Mouse (Mus musculus) liver, embryonic 12.5 days (tissue): Measurements from ENCODE around the gene Aff2. TPM values are rescaled to one million over a fixed set of nuclear protein-coding genes. Genes with fewer than 3 reads are reported as not detected.

Source experiments
- ATAC-seq: fragments of 200-750 bp; cut with Nextera tagmentation; 2 replicates; pipeline ENCODE4 v1.8.0; 2017; ENCODE audit warnings: moderate number of reproducible peaks, mild to moderate bottlenecking, moderate library complexity
- H3K27ac ChIP-seq: fragments of 300-500 bp; sonication (generic); 2 replicates; pipeline ENCODE4 v1.5.1; 2016; ENCODE audit warnings: mild to moderate bottlenecking
- H3K27me3 ChIP-seq: fragments of 300-500 bp; sonication (generic); replicated peaks from 2 replicates; pipeline ENCODE4 v1.6.1; 2016; ENCODE audit warnings: mild to moderate bottlenecking, moderate library complexity
- H3K36me3 ChIP-seq: fragments of 300-500 bp; sonication (generic); 2 replicates; pipeline ENCODE4 v1.6.1; 2016; ENCODE audit warnings: mild to moderate bottlenecking, moderate library complexity
- H3K4me1 ChIP-seq: fragments of 300-500 bp; sonication (generic); 2 replicates; pipeline ENCODE4 v1.6.1; 2016
- H3K4me2 ChIP-seq: fragments of 300-500 bp; sonication (generic); 2 replicates; pipeline ENCODE4 v1.6.1; 2016; ENCODE audit warnings: mild to moderate bottlenecking, moderate library complexity
- H3K4me3 ChIP-seq: fragments of 300-500 bp; sonication (generic); 2 replicates; pipeline ENCODE4 v1.5.1; 2016; ENCODE audit warnings: mild to moderate bottlenecking, moderate library complexity
- H3K9ac ChIP-seq: fragments of 300-500 bp; sonication (generic); 2 replicates; pipeline ENCODE4 v1.6.1; 2016; ENCODE audit warnings: mild to moderate bottlenecking, moderate library complexity
- H3K9me3 ChIP-seq: fragments of 300-500 bp; sonication (generic); replicated peaks from 2 replicates; pipeline ENCODE4 v1.6.1; 2016; ENCODE audit warnings: mild to moderate bottlenecking, moderate library complexity
- WGBS: fragments of 180-500 bp; shearing (Covaris S2); methylation state at CpG from one replicate; pipeline ENCODE4 v1.1.7; 2016; ENCODE audit not compliant: insufficient replicate concordance; 5-methylcytosine and 5-hydroxymethylcytosine counted together
- polyA plus RNA-seq: library from polyadenylated mRNA; unstranded; fragments of >200 nt; fragmentation: Nextera tagmentation; extraction: Ambion mirVana; gene quantifications from 2 replicates; pipeline ENCODE4 v1.2.1, GENCODE M21; 2016

Aff2 gene
- polyA plus RNA-seq, 1 experiment from 2014 or later, result 2.3 TPM

- Histone ChIP-seq H3K4me2 (no peak overlapping the region), H3K27me3 (no peaks in the 10 kb centered on the region), H3K36me3 (no peaks in the 10 kb centered on the region), H3K9ac (no peak overlapping the region), H3K4me1 (no peaks in the 10 kb centered on the region), H3K27ac (no peak overlapping the region), H3K4me3 (no peak overlapping the region), H3K9me3 (no peaks in the 10 kb centered on the region)
- ATAC-seq, result no peak
- WGBS, result 62% methylated on average over 3 of the region's 3 CpGs
Observed at GRCm38 (mm10) chrX:69502061-69502460, 142.0 kb downstream of the Aff2 start.

DNA sequence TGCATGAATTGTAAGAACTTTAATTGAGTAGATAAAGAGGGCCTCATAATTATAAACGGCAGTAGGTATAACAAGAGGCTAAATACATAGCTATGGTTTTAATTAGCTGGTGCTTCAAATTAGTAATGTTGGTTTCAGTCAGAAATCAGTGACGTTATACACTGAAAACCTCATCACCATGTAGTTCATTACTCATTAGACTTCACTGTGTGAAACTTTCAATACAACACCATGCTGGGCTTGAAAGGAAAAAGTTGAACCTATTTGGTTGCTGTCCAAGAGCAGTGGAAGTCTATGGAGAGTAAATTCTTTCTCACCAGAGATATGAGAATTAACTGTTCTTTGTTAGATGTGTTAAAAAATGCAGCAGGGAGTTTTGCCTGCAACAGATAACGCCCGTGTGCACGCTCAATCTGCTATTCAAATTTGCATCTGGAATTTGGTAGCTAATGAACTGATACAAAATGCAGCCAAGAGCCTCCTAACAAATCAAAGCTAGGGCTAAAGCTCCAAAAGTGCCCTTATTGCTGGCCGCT lies 158.0 kb downstream of the Aff2 start:
- 66% methylated on average over 6 of the region's 6 CpGs for WGBS

DNA sequence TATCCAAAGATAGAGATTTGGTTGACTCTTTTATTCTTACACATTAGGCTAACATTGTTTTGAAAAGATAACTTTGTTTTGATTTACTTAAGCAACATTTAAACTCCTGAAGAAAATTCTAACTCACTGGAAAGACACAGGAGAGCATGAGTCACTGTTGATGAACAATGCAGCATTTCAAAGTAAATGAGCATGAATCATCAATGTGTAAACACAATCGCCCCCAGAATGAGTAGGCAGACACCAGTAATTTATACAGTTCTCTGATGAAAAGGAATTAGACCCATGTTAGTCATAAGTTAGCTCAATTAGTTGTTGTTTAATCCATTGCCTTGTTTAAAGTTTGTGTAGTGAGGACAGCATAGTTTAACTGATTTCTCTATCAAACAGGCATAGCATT lies 180.7 kb downstream of the Aff2 start:
- Histone ChIP-seq H3K27me3 (no peaks in the 10 kb centered on the region), H3K36me3 (no peaks in the 10 kb centered on the region), H3K9ac (no peak overlapping the region), H3K4me3 (no peak overlapping the region), H3K9me3 (no peaks in the 10 kb centered on the region), H3K27ac (no peak overlapping the region), H3K4me1 (no peaks in the 10 kb centered on the region), H3K4me2 (no peak overlapping the region)
- no peak for ATAC-seq
- WGBS, result 53% methylated on average over 1 of the region's 1 CpGs

More for the DNA sequence above, 158.0 kb downstream of the Aff2 start:
- no peaks in the 10 kb centered on the region for H3K36me3 ChIP-seq
- no peak overlapping the region for H3K9ac ChIP-seq
- ATAC-seq, result no peak
- no peaks in the 10 kb centered on the region for H3K4me1 ChIP-seq
- no peak overlapping the region for H3K27ac ChIP-seq
- H3K4me2 ChIP-seq, result no peak overlapping the region
- H3K27me3 ChIP-seq, result no peaks in the 10 kb centered on the region
- no peak overlapping the region for H3K4me3 ChIP-seq
- H3K9me3 ChIP-seq, result no peaks in the 10 kb centered on the region

GRCm38 (mm10) chrX:69579903-69580459 lies 219.9 kb downstream of the Aff2 start:
- ATAC-seq, result no peak
- no peaks in the 10 kb centered on the region for H3K4me1 ChIP-seq
- no peak overlapping the region for H3K4me2 ChIP-seq
- no peaks in the 10 kb centered on the region for H3K9me3 ChIP-seq
- no peaks in the 10 kb centered on the region for H3K27me3 ChIP-seq
- H3K36me3 ChIP-seq, result no peaks in the 10 kb centered on the region
- no peak overlapping the region for H3K27ac ChIP-seq
- no peak overlapping the region for H3K9ac ChIP-seq
- H3K4me3 ChIP-seq, result no peak overlapping the region
- 65% methylated on average over 2 of the region's 2 CpGs for WGBS

DNA sequence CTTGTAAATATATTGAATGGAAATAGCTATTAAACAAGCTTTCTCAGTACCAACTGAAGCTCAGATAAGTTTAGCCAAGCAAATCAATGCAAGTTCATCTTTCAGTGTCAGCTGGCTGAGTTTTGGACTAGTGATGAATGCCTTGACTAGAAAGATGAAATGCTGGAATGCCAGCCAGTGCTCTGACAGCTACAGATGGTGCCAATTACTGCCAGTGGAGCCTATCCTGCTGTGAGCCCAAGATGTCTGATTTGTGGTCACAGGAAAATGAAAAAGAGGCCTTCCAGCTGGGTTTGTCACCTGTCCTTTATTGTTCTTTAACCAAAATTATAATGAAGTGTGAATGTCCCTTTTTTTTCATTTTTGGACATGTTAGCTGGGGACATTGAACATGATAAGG lies 248.7 kb downstream of the Aff2 start:
- Histone ChIP-seq H3K36me3 (no peaks in the 10 kb centered on the region), H3K4me3 (no peak overlapping the region), H3K27ac (no peak overlapping the region), H3K27me3 (no peaks in the 10 kb centered on the region), H3K9ac (no peak overlapping the region), H3K9me3 (no peaks in the 10 kb centered on the region), H3K4me2 (no peak overlapping the region), H3K4me1 (no peaks in the 10 kb centered on the region)
- ATAC-seq, result no peak

DNA sequence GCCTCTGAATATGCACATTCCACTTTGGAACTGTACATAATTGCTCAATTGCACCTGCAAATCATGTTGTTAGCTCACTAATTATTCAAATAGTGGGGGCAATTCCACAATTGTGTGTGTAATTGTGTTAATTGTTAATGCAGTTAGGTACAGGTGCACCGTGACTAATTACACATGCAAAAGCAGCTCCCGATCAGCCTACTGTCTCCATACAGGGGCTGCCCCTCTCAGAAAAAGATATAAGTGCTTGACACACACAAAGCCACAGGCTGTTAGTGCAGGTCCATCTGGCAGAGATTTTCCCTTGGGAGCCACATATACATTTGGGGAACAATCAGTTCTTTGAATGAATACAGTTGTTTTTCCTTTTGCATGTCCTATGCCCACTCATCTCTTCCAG lies 302.9 kb downstream of the Aff2 start:
- Histone ChIP-seq H3K4me2 (no peak overlapping the region), H3K27me3 (no peaks in the 10 kb centered on the region), H3K36me3 (no peaks in the 10 kb centered on the region), H3K4me3 (no peak overlapping the region), H3K27ac (no peak overlapping the region), H3K4me1 (no peaks in the 10 kb centered on the region), H3K9me3 (no peaks in the 10 kb centered on the region), H3K9ac (no peak overlapping the region)
- WGBS, result 77% methylated on average over 2 of the region's 2 CpGs
- no peak for ATAC-seq

DNA sequence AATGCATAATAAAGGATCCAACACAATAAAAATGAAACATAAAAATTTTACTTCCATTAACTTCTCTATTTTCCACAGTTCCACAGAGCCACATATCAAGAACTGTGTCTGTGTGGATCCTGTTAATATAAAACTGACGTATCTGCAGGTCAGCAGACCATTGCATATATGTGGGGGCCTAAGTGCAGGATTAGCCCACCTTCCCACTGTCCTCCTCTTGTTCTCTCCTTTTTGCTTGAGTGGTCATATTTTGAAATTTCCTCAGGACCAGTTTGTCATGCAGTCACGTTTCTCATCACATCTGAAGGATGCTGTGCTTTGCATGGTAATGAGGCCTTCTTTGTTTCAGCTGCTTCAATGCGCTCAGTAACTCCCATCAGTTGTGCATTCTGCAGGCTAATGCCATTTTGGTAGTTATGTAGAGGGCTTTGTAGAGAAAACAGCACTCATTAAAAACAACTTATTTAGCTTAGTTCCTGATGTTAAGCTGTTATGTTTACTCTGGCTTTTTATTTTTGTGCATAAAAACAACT lies 306.1 kb downstream of the Aff2 start:
- Histone ChIP-seq H3K4me2 (no peak overlapping the region), H3K36me3 (no peaks in the 10 kb centered on the region), H3K4me3 (no peak overlapping the region), H3K27me3 (no peaks in the 10 kb centered on the region), H3K9ac (no peak overlapping the region), H3K9me3 (no peaks in the 10 kb centered on the region), H3K4me1 (no peaks in the 10 kb centered on the region), H3K27ac (no peak overlapping the region)
- 55% methylated on average over 3 of the region's 3 CpGs for WGBS
- no peak for ATAC-seq

DNA sequence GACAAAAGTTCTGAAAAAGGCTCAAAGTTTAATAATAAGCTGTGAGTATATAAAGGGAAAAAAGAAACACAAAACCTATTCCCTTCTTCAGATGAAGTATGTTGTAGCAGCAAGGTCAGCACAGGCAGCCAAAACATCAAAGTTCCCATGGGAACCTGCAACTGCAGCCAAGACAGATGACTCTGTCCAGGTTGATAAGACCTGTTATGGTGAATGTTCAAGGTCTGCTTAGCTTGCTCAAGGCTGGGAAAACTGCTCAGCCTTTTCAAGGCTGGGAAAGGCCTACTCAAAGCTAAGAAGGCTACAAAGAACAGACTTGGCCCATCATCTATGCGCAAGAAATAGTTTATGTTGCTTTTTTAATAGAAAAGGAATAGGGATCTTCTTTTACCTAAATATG lies 315.6 kb downstream of the Aff2 start:
- Histone ChIP-seq H3K4me1 (no peaks in the 10 kb centered on the region), H3K9ac (no peak overlapping the region)

GRCm38 (mm10) chrX:69698840-69699239 lies 338.7 kb downstream of the Aff2 start:
- H3K27ac ChIP-seq, result no peak overlapping the region
- no peaks in the 10 kb centered on the region for H3K27me3 ChIP-seq
- no peaks in the 10 kb centered on the region for H3K9me3 ChIP-seq
- no peak overlapping the region for H3K9ac ChIP-seq
- no peak overlapping the region for H3K4me2 ChIP-seq
- no peak overlapping the region for H3K4me3 ChIP-seq
- H3K36me3 ChIP-seq, result no peaks in the 10 kb centered on the region
- 58% methylated on average over 4 of the region's 4 CpGs for WGBS
- no peaks in the 10 kb centered on the region for H3K4me1 ChIP-seq
- ATAC-seq, result no peak

More for the DNA sequence above, 315.6 kb downstream of the Aff2 start:
- no peak overlapping the region for H3K27ac ChIP-seq
- no peaks in the 10 kb centered on the region for H3K9me3 ChIP-seq
- no peak overlapping the region for H3K4me2 ChIP-seq
- no peak for ATAC-seq
- H3K27me3 ChIP-seq, result no peaks in the 10 kb centered on the region
- no peaks in the 10 kb centered on the region for H3K36me3 ChIP-seq
- no peak overlapping the region for H3K4me3 ChIP-seq
- 81% methylated on average over 1 of the region's 1 CpGs for WGBS

GRCm38 (mm10) chrX:69738972-69739371 lies 378.9 kb downstream of the Aff2 start:
- H3K4me2 ChIP-seq, result no peak overlapping the region
- no peaks in the 10 kb centered on the region for H3K36me3 ChIP-seq
- ATAC-seq, result no peak
- H3K4me1 ChIP-seq, result no peaks in the 10 kb centered on the region
- H3K9me3 ChIP-seq, result no peaks in the 10 kb centered on the region
- H3K27me3 ChIP-seq, result no peaks in the 10 kb centered on the region
- no peak overlapping the region for H3K9ac ChIP-seq
- H3K4me3 ChIP-seq, result no peak overlapping the region
- H3K27ac ChIP-seq, result no peak overlapping the region
- 73% methylated on average over 3 of the region's 3 CpGs for WGBS

DNA sequence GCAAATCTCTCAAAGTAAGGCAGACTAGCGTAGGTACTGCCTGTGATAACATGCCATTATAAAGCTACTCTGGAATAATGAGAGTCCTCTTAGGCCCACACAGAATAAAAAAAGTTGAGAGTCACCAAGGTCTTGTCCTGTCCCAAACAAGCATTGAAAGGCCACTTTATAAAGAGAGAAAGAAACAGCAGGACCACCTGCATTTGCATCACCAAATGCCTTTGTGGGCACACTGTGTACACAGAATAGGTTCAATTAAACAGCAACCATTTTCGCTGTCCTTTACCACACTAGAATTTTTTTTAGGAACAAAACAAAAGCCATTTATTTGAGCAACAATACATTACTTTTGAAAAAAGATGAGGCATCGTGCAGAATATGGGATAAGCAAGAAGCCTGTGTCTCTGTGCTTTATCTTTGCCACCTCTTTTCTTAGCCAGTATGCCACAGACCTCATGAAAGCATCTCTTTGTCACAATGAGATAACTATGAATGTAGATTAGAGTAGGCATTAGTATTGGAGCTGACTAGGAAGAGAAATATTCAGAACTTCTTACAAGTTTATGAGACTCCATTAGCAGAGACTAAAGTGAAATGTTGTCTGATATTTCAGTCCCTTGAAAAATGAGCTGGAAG lies 385.0 kb downstream of the Aff2 start:
- Histone ChIP-seq H3K9me3 (no peaks in the 10 kb centered on the region), H3K4me2 (no peak overlapping the region)

GRCm38 (mm10) chrX:69801890-69802439 lies 441.9 kb downstream of the Aff2 start:
- Histone ChIP-seq H3K27me3 (no peaks in the 10 kb centered on the region), H3K4me3 (no peak overlapping the region), H3K9ac (no peak overlapping the region), H3K27ac (no peak overlapping the region), H3K4me2 (no peak overlapping the region), H3K9me3 (no peaks in the 10 kb centered on the region), H3K4me1 (no peaks in the 10 kb centered on the region), H3K36me3 (no peaks in the 10 kb centered on the region)
- no peak for ATAC-seq
- 55% methylated on average over 2 of the region's 2 CpGs for WGBS

More for the DNA sequence above, 385.0 kb downstream of the Aff2 start:
- no peaks in the 10 kb centered on the region for H3K36me3 ChIP-seq
- no peak overlapping the region for H3K27ac ChIP-seq
- WGBS, result 48% methylated on average over 3 of the region's 3 CpGs
- no peak overlapping the region for H3K9ac ChIP-seq
- no peaks in the 10 kb centered on the region for H3K27me3 ChIP-seq
- ATAC-seq, result no peak
- H3K4me1 ChIP-seq, result no peaks in the 10 kb centered on the region
- H3K4me3 ChIP-seq, result no peak overlapping the region
